Mouse (Mus musculus): ENCODE results near the gene Bhlhe41.
A peak's percentile ranks its signal among the peaks of the same experiment; 100 is the strongest.

The Bhlhe41 gene

GRCm38 (mm10) chr6:145867111-145867510 is 1.8 kb upstream of the Bhlhe41 start:
- DNase-seq: no peak

- peak; percentile 89 for DNase-seq
Observed at GRCm38 (mm10) chr6:145865886-145866851, 811 bp upstream of the Bhlhe41 start.

GRCm38 (mm10) chr6:145864171-145864570 is 1.2 kb downstream of the Bhlhe41 start:
- DNase-seq: no peak

GRCm38 (mm10) chr6:145863065-145863971 is 2.0 kb downstream of the Bhlhe41 start:
- DNase-seq: peak; percentile 87

GRCm38 (mm10) chr6:145862739-145863064 is 2.7 kb downstream of the Bhlhe41 start:
- no peak for DNase-seq

GRCm38 (mm10) chr6:145862321-145862720 is 3.0 kb downstream of the Bhlhe41 start:
- DNase-seq: no peak

GRCm38 (mm10) chr6:145861462-145862227 is 3.7 kb downstream of the Bhlhe41 start:
- DNase-seq: no peak

- no peak for DNase-seq
Observed at GRCm38 (mm10) chr6:145860350-145860749, 5.0 kb downstream of the Bhlhe41 start.

- DNase-seq: no peak
Observed at GRCm38 (mm10) chr6:145858414-145858813, 6.9 kb downstream of the Bhlhe41 start.

GRCm38 (mm10) chr6:145857428-145857827 is 7.9 kb downstream of the Bhlhe41 start:
- DNase-seq: no peak

GRCm38 (mm10) chr6:145855720-145856551 is 9.4 kb downstream of the Bhlhe41 start:
- peak; percentile 99 for DNase-seq

- no peak for DNase-seq
Observed at GRCm38 (mm10) chr6:145854756-145855155, 10.6 kb downstream of the Bhlhe41 start.

GRCm38 (mm10) chr6:145853356-145854079 is 11.8 kb downstream of the Bhlhe41 start:
- no peak for DNase-seq

GRCm38 (mm10) chr6:145852708-145853107 is 12.7 kb downstream of the Bhlhe41 start:
- no peak for DNase-seq

GRCm38 (mm10) chr6:145851956-145852355 is 13.4 kb downstream of the Bhlhe41 start:
- DNase-seq: no peak

- no peak for DNase-seq
Observed at GRCm38 (mm10) chr6:145850789-145851188, 14.6 kb downstream of the Bhlhe41 start.

- DNase-seq: no peak
Observed at GRCm38 (mm10) chr6:145847661-145848060, 17.7 kb downstream of the Bhlhe41 start.

- no peak for DNase-seq
Observed at GRCm38 (mm10) chr6:145846948-145847347, 18.4 kb downstream of the Bhlhe41 start.

GRCm38 (mm10) chr6:145846076-145846475 is 19.3 kb downstream of the Bhlhe41 start:
- no peak for DNase-seq

GRCm38 (mm10) chr6:145845611-145846010 is 19.7 kb downstream of the Bhlhe41 start:
- DNase-seq: no peak

- DNase-seq: no peak
Observed at GRCm38 (mm10) chr6:145835359-145835758, 30.0 kb downstream of the Bhlhe41 start.

All from retina, postnatal 1 day (tissue).